Comparison of ENCODE assay signal across 23 mouse cellular contexts in the genomic region with DNA sequence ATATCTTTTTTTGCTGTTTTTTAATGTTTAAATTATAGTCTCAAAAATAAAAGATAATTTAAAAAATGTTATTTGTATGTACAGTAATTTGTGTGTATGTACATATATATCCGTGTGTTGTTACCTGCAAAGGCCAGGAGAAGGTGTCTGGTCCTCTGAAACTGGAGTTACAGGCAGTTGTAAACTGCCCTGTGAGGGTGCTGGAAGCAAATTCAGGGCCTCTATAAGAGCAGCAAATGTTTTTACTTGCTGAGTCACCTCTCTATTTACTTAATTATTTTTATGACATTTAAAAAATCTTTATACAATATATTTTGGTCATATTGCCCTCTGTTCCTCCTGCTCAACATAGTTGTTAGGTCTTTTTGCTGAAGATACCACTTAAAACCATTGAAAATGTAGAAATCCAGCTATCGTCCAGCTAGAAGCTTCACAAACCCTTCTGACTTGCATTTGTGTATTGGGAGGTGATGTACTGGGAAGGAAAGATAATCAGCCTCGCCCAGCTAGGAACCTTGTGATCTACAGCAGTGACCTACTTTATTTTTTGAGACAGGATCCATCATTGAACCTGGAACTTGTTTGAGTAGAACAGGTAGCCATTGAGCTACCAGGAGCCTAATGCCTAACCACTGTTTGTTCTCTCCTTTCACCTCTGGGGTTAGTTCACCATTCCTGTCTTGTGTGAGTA. TPM values are rescaled to one million over a fixed set of nuclear protein-coding genes. Genes with fewer than 3 reads are reported as not detected.
A peak's percentile ranks its signal among the peaks of the same experiment; 100 is the strongest.
DNase-seq lines count a peak whose midpoint lies in the region; ATAC-seq and TF ChIP-seq lines count a peak whose summit lies in the region.
"Had no signal": no experiment of that assay in that cellular context is flagged by ENCODE, and none has a peak within 500 bp of the region (broad histone marks: within the 10 kb centered on the region; RNA-seq: fewer than 3 reads in every experiment).

No protein-coding gene starts in this region.

- peak overlapping the region; percentile 38; the same call in 1 of the 2 replicates for H3K27ac ChIP-seq in heart, embryonic 11.5 days (ENCODE audit: low read depth, low read length)
- H3K27ac ChIP-seq in liver, embryonic 15.5 days (replicated peaks), result peak overlapping the region; percentile 93
- H3K27ac ChIP-seq: hindbrain, embryonic 13.5 days; left cerebral cortex, adult 2 months had no signal

- WGBS in heart, embryonic 11.5 days (ENCODE audit: insufficient replicate concordance), result 70% methylated on average over 3 of the region's 3 CpGs
- WGBS in liver, embryonic 15.5 days (ENCODE audit: insufficient replicate concordance), result 24% methylated on average over 3 of the region's 3 CpGs

- ATAC-seq in heart, embryonic 11.5 days (replicated peaks; ENCODE audit: insufficient number of reproducible peaks, low FRiP score, low TSS enrichment), result peak; percentile 77
- peak; percentile 41; the same call in 1 of the 2 replicates for ATAC-seq in G1E (ENCODE audit: extremely low read depth, insufficient number of reproducible peaks, low FRiP score, poor library complexity, severe bottlenecking)
- peak; percentile 97 for ATAC-seq in erythroid progenitor cell, adult 5-6 weeks (replicated peaks; ENCODE audit: low FRiP score, poor library complexity, severe bottlenecking)
- peak; percentile 95 for ATAC-seq in liver, embryonic 15.5 days (ENCODE audit: insufficient read depth)
- ATAC-seq: CD4-positive, CD25-positive, alpha-beta regulatory T cell, adult 4 months; inflammation-experienced regulatory T-cells, adult 6 months had no signal

- no peak overlapping the region for H3K9ac ChIP-seq in heart, embryonic 11.5 days (ENCODE audit: low read depth, low read length)
- peak overlapping the region; percentile 31 for H3K9ac ChIP-seq in liver, embryonic 15.5 days
- H3K9ac ChIP-seq: hindbrain, embryonic 13.5 days had no signal

- H3K4me2 ChIP-seq in heart, embryonic 11.5 days, result 0 out of 2 replicates have a peak overlapping the region, but pooled peaks have one; percentile 12
- peak overlapping the region; percentile 60 for H3K4me2 ChIP-seq in liver, embryonic 15.5 days
- H3K4me2 ChIP-seq: hindbrain, embryonic 13.5 days had no signal

- no peak for DNase-seq in heart, adult 8-10 months (ENCODE audit: low spot score)
- DNase-seq in G1E (ENCODE audit: low spot score) (no peak), MN1 (ENCODE audit: low spot score) (no peak)
- no peak for DNase-seq in retina, embryonic 14.5 days (ENCODE audit: low spot score)
- no peak for DNase-seq in cerebellum, postnatal 36 days
- DNase-seq: cerebellum, postnatal 14 days; embryo, embryonic 11 days; gastrocnemius, postnatal 10 days; heart, adult 18-20 months; heart, postnatal 10 days; kidney, postnatal 36 days; left cerebral cortex, postnatal 4 days; lung, postnatal 10 days; midbrain, embryonic 14.5 days; right cerebral cortex, postnatal 14 days had no signal

- H3K4me3 ChIP-seq in heart, embryonic 11.5 days (ENCODE audit: low read depth, low read length), result no peak overlapping the region
- H3K4me3 ChIP-seq in G1E (ENCODE audit: low read depth, low read length), result no peak overlapping the region
- H3K4me3 ChIP-seq in liver, embryonic 15.5 days (replicated peaks), result peak overlapping the region; percentile 35
- H3K4me3 ChIP-seq: hindbrain, embryonic 13.5 days; left cerebral cortex, adult 2 months; myocyte had no signal

- no peaks in the 10 kb centered on the region for H3K9me3 ChIP-seq in heart, embryonic 11.5 days (replicated peaks; ENCODE audit: control insufficient read depth, low read length)
- H3K9me3 ChIP-seq in G1E (replicated peaks), result no peaks in the 10 kb centered on the region
- no peaks in the 10 kb centered on the region for H3K9me3 ChIP-seq in liver, embryonic 15.5 days (replicated peaks)
- H3K9me3 ChIP-seq: hindbrain, embryonic 13.5 days had no signal

- TF ChIP-seq CTCF in G1E (IDR thresholded peaks at IDR 0.05; ENCODE audit: low read depth, low read length), result no peak

- no peaks in the 10 kb centered on the region for H3K27me3 ChIP-seq in heart, embryonic 11.5 days (ENCODE audit: control insufficient read depth, insufficient read depth, low read length)
- no peaks in the 10 kb centered on the region for H3K27me3 ChIP-seq in G1E (ENCODE audit: insufficient read depth, low read length)
- H3K27me3 ChIP-seq in liver, embryonic 15.5 days, result no peaks in the 10 kb centered on the region
- H3K27me3 ChIP-seq: hindbrain, embryonic 13.5 days had no signal

- peaks cover 17% of the 10 kb centered on the region for H3K4me1 ChIP-seq in heart, embryonic 11.5 days (ENCODE audit: control insufficient read depth, insufficient read depth, low read length)
- peaks cover 50% of the 10 kb centered on the region for H3K4me1 ChIP-seq in G1E (ENCODE audit: insufficient read depth, low read depth, low read length)
- peaks cover 58% of the 10 kb centered on the region for H3K4me1 ChIP-seq in liver, embryonic 15.5 days (replicated peaks)

- H3K36me3 ChIP-seq in heart, embryonic 11.5 days (ENCODE audit: control insufficient read depth, insufficient read depth, low read length), result no peaks in the 10 kb centered on the region
- H3K36me3 ChIP-seq in G1E (replicated peaks), result peaks cover 36% of the 10 kb centered on the region
- H3K36me3 ChIP-seq in liver, embryonic 15.5 days (replicated peaks), result no peaks in the 10 kb centered on the region
- H3K36me3 ChIP-seq: hindbrain, embryonic 13.5 days had no signal

RNA-seq across cellular contexts. Expression of gene Ube2e3, which starts 15.0 kb away (rescaled TPM):
- polyA plus RNA-seq in heart, embryonic 11.5 days (2014; fragmentation: Nextera tagmentation; extraction: Ambion mirVana), result 125 and 131 TPM in 2 replicates
- total RNA-seq in heart, adult 8-10 months (2022), result 10 to 100 TPM; 42.7 to 50.7 (median 45.5) TPM
- total RNA-seq in G1E (2014; fragmentation: Nextera tagmentation) (87.9 and 95.4 TPM in 2 replicates), G1E (2017) (95.7 and 95.9 TPM in 2 replicates)
- 99.6 and 129 TPM in 2 replicates for polyA plus RNA-seq in G1E (2012)
- total RNA-seq in erythroid progenitor cell, adult 5-6 weeks (2015; ENCODE audit: low replicate concordance), result 89.0 and 153 TPM in 2 replicates
- 110 and 122 TPM in 2 replicates for total RNA-seq in erythroid progenitor cell, adult 5-6 weeks (2017; ENCODE audit: low replicate concordance)
- polyA plus RNA-seq in liver, embryonic 15.5 days (2015; fragmentation: Nextera tagmentation; extraction: Ambion mirVana), result 88.8 and 97.1 TPM in 2 replicates

Comparison
In these comparisons a context has a peak if more than half of its experiments do, and no peak if none do; other contexts are left out.
1. ATAC-seq: peak in every context shown above with its lines; median percentile 97 in erythroid progenitor cell, adult 5-6 weeks; 95 in liver, embryonic 15.5 days; 77 in heart, embryonic 11.5 days; 41 in G1E.